Mouse (Mus musculus) spleen, adult 2 months (tissue): ENCODE measurements around the gene Mesp2.

Source experiments
- CTCF ChIP-seq: fragments of 200-500 bp; IDR thresholded peaks from 2 replicates; pipeline ENCODE4 v1.5.1; 2011; ENCODE audit warnings: mild to moderate bottlenecking, inconsistent platforms; ENCODE audit not compliant: insufficient read depth, insufficient read length, insufficient replicate concordance; ENCODE audit errors: extremely low read depth
- POLR2A ChIP-seq: fragments of 200-500 bp; IDR thresholded peaks from 2 replicates; pipeline ENCODE4 v1.6.1; 2011; ENCODE audit warnings: low read depth, low read length, inconsistent platforms

GRCm38 (mm10) chr7:79810611-79811506 is at the start of gene Mesp2:
- TF ChIP-seq CTCF (no peak), POLR2A (no peak)
